Mouse (Mus musculus) right cerebral cortex, postnatal 10 days (tissue): ENCODE data around the gene Rbpms2.
"Not testable (repeated sequence)": the region's sequence is repeated elsewhere in the genome, so short reads cannot be mapped to it uniquely, and the experiment has no call there.

Experiments used
- DNase-seq, 2 experiments: peaks; one replicate each; pipeline ENCODE4 v3.0.0; 2021; ENCODE audit warnings: low spot score in 2 of 2

The Rbpms2 gene

GRCm38 (mm10) chr9:65619311-65619710, 10.1 kb upstream of the Rbpms2 start:
- no peak for DNase-seq

- DNase-seq, result no peak
Measured at GRCm38 (mm10) chr9:65621196-65621595, 8.3 kb upstream of the Rbpms2 start.

GRCm38 (mm10) chr9:65621666-65622065, 7.8 kb upstream of the Rbpms2 start:
- DNase-seq, result no peak

GRCm38 (mm10) chr9:65622826-65623225, 6.6 kb upstream of the Rbpms2 start:
- no peak for DNase-seq

GRCm38 (mm10) chr9:65624266-65624665, 5.2 kb upstream of the Rbpms2 start:
- no peak for DNase-seq

GRCm38 (mm10) chr9:65629767-65630630, 551 bp downstream of the Rbpms2 start:
- DNase-seq, result peak in 1 of 2 experiments; percentile 36

- DNase-seq, result no peak
Measured at GRCm38 (mm10) chr9:65630631-65631353, 1.3 kb downstream of the Rbpms2 start.

- no peak for DNase-seq
Measured at GRCm38 (mm10) chr9:65631354-65632021, 2.0 kb downstream of the Rbpms2 start.

- DNase-seq, result no peak
Measured at GRCm38 (mm10) chr9:65635766-65636165, 6.3 kb downstream of the Rbpms2 start.

GRCm38 (mm10) chr9:65636926-65637325, 7.5 kb downstream of the Rbpms2 start:
- DNase-seq, result no peak

- no peak for DNase-seq
Measured at GRCm38 (mm10) chr9:65639065-65639464, 9.6 kb downstream of the Rbpms2 start.

GRCm38 (mm10) chr9:65640838-65641410, 11.5 kb downstream of the Rbpms2 start:
- no peak for DNase-seq

GRCm38 (mm10) chr9:65641446-65642052, 12.1 kb downstream of the Rbpms2 start:
- no peak for DNase-seq

GRCm38 (mm10) chr9:65642546-65642945, 13.1 kb downstream of the Rbpms2 start:
- DNase-seq, result no peak

GRCm38 (mm10) chr9:65644960-65645359, 15.5 kb downstream of the Rbpms2 start:
- DNase-seq, result no peak

- no peak for DNase-seq
Measured at GRCm38 (mm10) chr9:65645984-65646383, 16.5 kb downstream of the Rbpms2 start.

GRCm38 (mm10) chr9:65646782-65647181, 17.3 kb downstream of the Rbpms2 start:
- DNase-seq, result no peak

- no peak for DNase-seq
Measured at GRCm38 (mm10) chr9:65648730-65649129, 19.3 kb downstream of the Rbpms2 start.

GRCm38 (mm10) chr9:65649997-65650396, 20.5 kb downstream of the Rbpms2 start:
- no peak for DNase-seq

- not testable (repeated sequence) for DNase-seq
Measured at GRCm38 (mm10) chr9:65651957-65652356, 22.5 kb downstream of the Rbpms2 start.

- no peak for DNase-seq
Measured at GRCm38 (mm10) chr9:65653741-65654140, 24.3 kb downstream of the Rbpms2 start.
